Mouse (Mus musculus) stomach, postnatal 0 days (tissue): Measurements from ENCODE around the gene P3h4. TPM values are rescaled to one million over a fixed set of nuclear protein-coding genes. Genes with fewer than 3 reads are reported as not detected.

ENCODE experiments used
- ATAC-seq: fragments of 200-750 bp; cut with Nextera tagmentation; 2 replicates; pipeline ENCODE4 v1.8.0; 2017; ENCODE audit not compliant: low FRiP score, low TSS enrichment
- DNase-seq: peaks from one replicate; pipeline ENCODE4 v3.0.0-alpha.2; 2016; ENCODE audit warnings: low spot score
- H3K27ac ChIP-seq: fragments of 300-500 bp; sonication (generic); replicated peaks from 2 replicates; pipeline ENCODE4 v1.5.1; 2014; ENCODE audit warnings: mild to moderate bottlenecking, control low read depth
- H3K27me3 ChIP-seq: fragments of 300-500 bp; sonication (generic); 2 replicates; pipeline ENCODE4 v1.6.1; 2014; ENCODE audit warnings: low read length; ENCODE audit not compliant: control insufficient read depth, insufficient read depth
- H3K36me3 ChIP-seq: fragments of 300-500 bp; sonication (generic); 2 replicates; pipeline ENCODE4 v1.6.1; 2014; ENCODE audit warnings: low read length, mixed read lengths; ENCODE audit not compliant: control insufficient read depth, insufficient read depth
- H3K4me1 ChIP-seq: fragments of 300-500 bp; sonication (generic); replicated peaks from 2 replicates; pipeline ENCODE4 v1.6.1; 2014; ENCODE audit warnings: antibody characterized with exemption; ENCODE audit not compliant: control insufficient read depth, insufficient read depth
- H3K4me2 ChIP-seq: fragments of 300-500 bp; sonication (generic); replicated peaks from 2 replicates; pipeline ENCODE4 v1.6.1; 2014; ENCODE audit warnings: low read depth, mild to moderate bottlenecking, control low read depth, moderate library complexity
- H3K4me3 ChIP-seq: fragments of 300-500 bp; sonication (generic); 2 replicates; pipeline ENCODE4 v1.5.1; 2014; ENCODE audit warnings: low read depth, low read length, control low read depth
- H3K9ac ChIP-seq: fragments of 300-500 bp; sonication (generic); 2 replicates; pipeline ENCODE4 v1.6.1; 2014; ENCODE audit warnings: mild to moderate bottlenecking, low read length, control low read depth, mixed read lengths
- H3K9me3 ChIP-seq: fragments of 300-500 bp; sonication (generic); 2 replicates; pipeline ENCODE4 v1.6.1; 2016; ENCODE audit warnings: low read length; ENCODE audit not compliant: control insufficient read depth
- CTCF ChIP-seq: IDR thresholded peaks from 2 replicates; pipeline ENCODE4 v1.5.1; 2016; ENCODE audit warnings: antibody characterized with exemption, low read depth, mild to moderate bottlenecking, moderate library complexity
- EP300 ChIP-seq: optimal IDR thresholded peaks from 2 replicates; pipeline ENCODE3; 2016; ENCODE audit warnings: antibody characterized with exemption
- WGBS: fragments of 180-500 bp; shearing (Covaris S2); extraction: QIAGEN DNeasy Blood & Tissue Kit; methylation state at CpG from one replicate; pipeline ENCODE4 v1.1.7; 2014; 5-methylcytosine and 5-hydroxymethylcytosine counted together
- polyA plus RNA-seq: library from polyadenylated mRNA; unstranded; fragments of >200 nt; fragmentation: Nextera tagmentation; extraction: Ambion mirVana; gene quantifications from 2 replicates; pipeline ENCODE4 v1.2.1, GENCODE M21; 2015

The P3h4 gene
- polyA plus RNA-seq, 1 experiment from 2014 or later = 40.6 TPM

DNA sequence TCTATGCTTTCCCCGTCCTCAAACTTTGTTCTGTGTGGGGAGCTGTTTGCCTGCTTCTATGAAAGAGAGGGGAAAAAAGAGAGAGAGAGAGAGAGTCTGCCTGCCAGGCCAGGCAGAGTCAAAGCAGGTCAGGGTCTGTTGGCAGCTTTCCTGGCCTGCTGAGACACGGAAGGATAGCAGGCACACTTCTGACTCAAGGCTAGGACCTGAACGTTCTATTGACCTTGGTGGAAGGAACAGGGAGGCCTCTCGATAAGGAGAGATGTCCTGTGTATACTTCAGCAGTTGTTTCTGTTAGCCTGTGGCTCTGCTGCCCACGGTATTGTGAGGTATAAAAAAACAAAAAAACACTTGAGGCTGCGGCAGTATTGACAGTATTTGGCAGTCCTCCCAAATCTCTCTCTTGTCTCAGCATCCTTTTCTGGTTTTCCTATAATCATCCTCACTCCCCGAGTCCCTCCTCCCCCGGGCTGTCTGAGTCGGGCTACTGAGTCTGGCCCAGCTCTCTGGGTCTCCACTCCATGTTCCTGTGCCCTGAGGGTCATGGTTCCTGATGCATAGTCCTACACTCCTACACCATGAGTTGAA, 14.1 kb upstream of the P3h4 start:
- H3K36me3 ChIP-seq = peaks cover 2% of the 10 kb centered on the region
- no peaks in the 10 kb centered on the region for H3K9me3 ChIP-seq
- DNase-seq (no peak), ATAC-seq (no peak)
- no peaks in the 10 kb centered on the region for H3K27me3 ChIP-seq
- peak overlapping the region; percentile 49; the same call in 1 of the 2 replicates for H3K27ac ChIP-seq
- TF ChIP-seq EP300 = no peak
- TF ChIP-seq CTCF = no peak
- 0 out of 2 replicates have a peak overlapping the region, but pooled peaks have one; percentile 35 for H3K9ac ChIP-seq
- no peaks in the 10 kb centered on the region for H3K4me1 ChIP-seq
- 41% methylated on average over 9 of the region's 9 CpGs for WGBS
- H3K4me2 ChIP-seq = no peak overlapping the region
- H3K4me3 ChIP-seq = no peak overlapping the region

- Histone ChIP-seq H3K4me2 (no peak overlapping the region), H3K27ac (no peak overlapping the region), H3K4me1 (no peaks in the 10 kb centered on the region), H3K9ac (no peak overlapping the region), H3K27me3 (no peaks in the 10 kb centered on the region), H3K36me3 (no peaks in the 10 kb centered on the region; the same call in 1 of the 2 replicates), H3K4me3 (no peak overlapping the region), H3K9me3 (no peaks in the 10 kb centered on the region)
- WGBS = 76% methylated on average over 3 of the region's 3 CpGs
- ATAC-seq (no peak), DNase-seq (no peak)
- TF ChIP-seq CTCF (no peak), EP300 (no peak)
Measured at GRCm38 (mm10) chr11:100426820-100427219, 12.2 kb upstream of the P3h4 start.

DNA sequence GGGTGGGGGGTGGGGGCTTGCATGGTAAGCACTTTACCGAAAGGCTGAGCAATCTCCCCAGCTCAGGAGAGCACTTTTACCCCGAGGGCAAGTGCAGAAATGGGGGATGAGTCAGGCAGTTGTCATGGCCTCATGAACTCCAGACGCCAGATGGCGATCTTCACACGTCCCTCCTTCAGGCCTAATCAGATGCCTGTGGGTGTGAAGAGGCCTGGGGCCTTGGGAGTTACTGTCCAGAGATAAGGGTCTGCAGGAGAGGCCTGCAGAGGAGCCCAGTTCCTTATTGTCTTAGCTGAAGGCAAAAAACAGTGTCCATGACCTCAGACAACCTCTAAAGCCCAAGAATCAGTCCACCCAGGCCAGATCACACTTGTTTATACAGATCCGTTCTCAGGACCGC, 11.2 kb upstream of the P3h4 start:
- ATAC-seq = 0 out of 2 replicates have a peak, but pooled peaks have one; percentile 33
- 0 out of 2 replicates have a peak overlapping the region, but pooled peaks have one; percentile 5 for H3K27ac ChIP-seq

DNA sequence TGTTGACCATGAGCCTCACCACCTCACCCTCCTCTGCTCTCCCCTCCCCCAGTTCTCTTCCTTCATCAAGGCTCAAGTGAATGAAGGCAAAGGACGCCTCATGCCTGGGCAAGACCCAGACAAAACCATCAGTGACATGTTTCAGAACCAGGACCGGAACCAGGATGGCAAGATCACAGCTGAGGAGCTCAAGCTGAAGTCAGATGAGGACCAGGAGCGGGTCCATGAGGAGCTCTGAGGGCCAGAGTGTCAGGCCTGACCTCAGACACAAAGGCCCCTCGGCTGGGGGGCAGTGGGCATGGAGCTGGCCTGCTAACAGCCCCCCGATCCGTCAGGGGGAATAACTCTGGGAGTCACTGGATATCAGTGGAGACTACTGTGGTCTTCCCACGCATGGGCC, 9.2 kb upstream of the P3h4 start:
- TF ChIP-seq EP300 = no peak
- TF ChIP-seq CTCF = no peak
- ATAC-seq (no peak), DNase-seq (no peak)
- Histone ChIP-seq H3K4me3 (no peak overlapping the region), H3K4me2 (no peak overlapping the region), H3K4me1 (no peaks in the 10 kb centered on the region), H3K27me3 (no peaks in the 10 kb centered on the region), H3K36me3 (peaks cover 2% of the 10 kb centered on the region; the same call in 1 of the 2 replicates), H3K27ac (no peak overlapping the region), H3K9me3 (no peaks in the 10 kb centered on the region), H3K9ac (no peak overlapping the region)
- WGBS = 89% methylated on average over 7 of the region's 7 CpGs

More for the DNA sequence above, 11.2 kb upstream of the P3h4 start:
- Histone ChIP-seq H3K9ac (no peak overlapping the region), H3K4me3 (no peak overlapping the region), H3K4me2 (no peak overlapping the region), H3K4me1 (no peaks in the 10 kb centered on the region), H3K27me3 (no peaks in the 10 kb centered on the region), H3K36me3 (no peaks in the 10 kb centered on the region; the same call in 1 of the 2 replicates), H3K9me3 (no peaks in the 10 kb centered on the region)
- TF ChIP-seq EP300 = no peak
- peak; percentile 83 for TF ChIP-seq CTCF
- DNase-seq = peak; percentile 55
- WGBS = 18% methylated on average over 7 of the region's 7 CpGs

GRCm38 (mm10) chr11:100421537-100421936, 6.9 kb upstream of the P3h4 start:
- WGBS = 80% methylated on average over 8 of the region's 8 CpGs
- Histone ChIP-seq H3K4me2 (no peak overlapping the region), H3K9me3 (no peaks in the 10 kb centered on the region), H3K36me3 (peaks cover 2% of the 10 kb centered on the region; the same call in 1 of the 2 replicates), H3K27me3 (no peaks in the 10 kb centered on the region), H3K9ac (no peak overlapping the region), H3K4me1 (no peaks in the 10 kb centered on the region), H3K4me3 (no peak overlapping the region), H3K27ac (no peak overlapping the region)
- TF ChIP-seq CTCF (no peak), EP300 (no peak)
- no peak for ATAC-seq
- no peak for DNase-seq

DNA sequence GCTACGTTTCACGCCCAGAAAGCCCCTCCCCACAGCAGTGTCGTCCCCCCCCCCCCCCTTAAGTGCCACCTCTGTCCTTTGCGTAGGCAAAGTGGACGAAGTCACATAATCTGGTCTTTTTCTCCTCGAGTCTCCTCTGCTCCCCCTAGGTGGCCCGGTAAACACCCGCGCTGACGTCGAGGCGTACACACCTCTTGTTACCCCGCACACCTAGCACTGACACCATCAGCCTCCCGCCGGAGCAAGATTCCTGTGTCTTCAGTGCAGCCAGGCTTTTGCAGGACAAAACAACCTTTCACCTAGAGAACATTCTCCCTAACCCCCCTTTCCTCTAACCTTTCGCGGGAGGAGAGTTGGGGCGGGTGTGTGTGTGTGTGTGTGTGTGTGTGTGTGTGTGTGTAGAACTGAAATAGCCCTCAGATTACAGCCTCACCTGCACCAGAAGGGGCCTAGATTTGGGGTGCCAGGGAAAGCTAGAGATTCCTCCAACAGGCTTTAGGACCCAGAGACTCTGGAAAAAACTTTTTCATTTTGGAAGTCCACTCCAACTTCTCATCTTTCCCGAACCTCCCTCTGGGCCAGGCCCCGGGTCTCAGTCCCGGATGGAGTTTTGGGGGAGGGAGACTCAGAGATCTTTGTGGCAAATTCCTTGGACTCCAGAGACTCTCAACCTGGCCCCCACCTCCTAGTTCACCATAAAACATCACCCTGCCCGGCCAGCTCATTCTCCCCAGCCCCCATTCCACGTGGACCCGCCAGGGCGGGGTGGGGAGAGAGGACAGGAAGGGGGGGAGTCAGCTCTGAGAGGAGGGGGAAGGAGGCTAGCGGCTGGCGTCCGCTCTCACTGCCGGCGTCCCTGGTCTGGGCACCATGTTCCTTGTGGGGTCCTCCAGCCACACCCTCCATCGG, 532 bp upstream of the P3h4 start, which contains the start of gene Fkbp10:
TSS of gene Fkbp10 (plus strand) at position 784 of the 909 bp plus-strand sequence.
- peak; percentile 62 for DNase-seq
- Histone ChIP-seq H3K36me3 (no peaks in the 10 kb centered on the region), H3K9ac (peak within 1 kb of the TSS; percentile 83), H3K27ac (peak within 1 kb of the TSS; percentile 94), H3K4me2 (peak within 1 kb of the TSS; percentile 79), H3K27me3 (no peaks in the 10 kb centered on the region), H3K9me3 (no peaks in the 10 kb centered on the region), H3K4me1 (peaks cover 7% of the 10 kb centered on the region; the same call in 1 of the 2 replicates), H3K4me3 (peak within 1 kb of the TSS; percentile 71)
- ATAC-seq = peak; percentile 33
- TF ChIP-seq EP300 = peak; percentile 54
- no peak; the same call in none of the 2 replicates for TF ChIP-seq CTCF
- WGBS = under 1% methylated on average over 29 of the region's 31 CpGs
